Mouse (Mus musculus) heart, embryonic 15.5 days (tissue): Measurements from ENCODE around the gene Nrip1. TPM values are rescaled to one million over a fixed set of nuclear protein-coding genes. Genes with fewer than 3 reads are reported as not detected.

Source experiments
- ATAC-seq: fragments of 200-750 bp; cut with Nextera tagmentation; replicated peaks from 2 replicates; pipeline ENCODE4 v1.8.0; 2017; ENCODE audit warnings: low read depth, moderate TSS enrichment; ENCODE audit not compliant: insufficient number of reproducible peaks, insufficient read depth, low FRiP score
- H3K27ac ChIP-seq: fragments of 300-500 bp; sonication (generic); 2 replicates; pipeline ENCODE4 v1.5.1; 2015; ENCODE audit warnings: mild to moderate bottlenecking, inconsistent platforms
- H3K27me3 ChIP-seq: fragments of 300-500 bp; sonication (generic); 2 replicates; pipeline ENCODE4 v1.6.1; 2015; ENCODE audit warnings: inconsistent platforms
- H3K36me3 ChIP-seq: fragments of 300-500 bp; sonication (generic); 2 replicates; pipeline ENCODE4 v1.6.1; 2015; ENCODE audit warnings: mild to moderate bottlenecking, inconsistent platforms
- H3K4me1 ChIP-seq: fragments of 300-500 bp; sonication (generic); replicated peaks from 2 replicates; pipeline ENCODE4 v1.6.1; 2015; ENCODE audit warnings: inconsistent platforms
- H3K4me2 ChIP-seq: fragments of 300-500 bp; sonication (generic); 2 replicates; pipeline ENCODE4 v1.6.1; 2015; ENCODE audit warnings: inconsistent platforms, mild to moderate bottlenecking, moderate library complexity
- H3K4me3 ChIP-seq: fragments of 300-500 bp; sonication (generic); 2 replicates; pipeline ENCODE4 v1.5.1; 2015; ENCODE audit warnings: mild to moderate bottlenecking, inconsistent platforms
- H3K9ac ChIP-seq: fragments of 300-500 bp; sonication (generic); 2 replicates; pipeline ENCODE4 v1.6.1; 2015; ENCODE audit warnings: mild to moderate bottlenecking, inconsistent platforms
- H3K9me3 ChIP-seq: fragments of 300-500 bp; sonication (generic); replicated peaks from 2 replicates; pipeline ENCODE4 v1.6.1; 2016; ENCODE audit warnings: inconsistent platforms
- WGBS: fragments of 180-500 bp; shearing (Covaris S2); methylation state at CpG from one replicate; pipeline ENCODE4 v1.1.7; 2015; ENCODE audit warnings: mixed read lengths; 5-methylcytosine and 5-hydroxymethylcytosine counted together
- polyA plus RNA-seq: library from polyadenylated mRNA; unstranded; fragments of >200 nt; fragmentation: Nextera tagmentation; extraction: Ambion mirVana; gene quantifications from 2 replicates; pipeline ENCODE4 v1.2.1, GENCODE M21; 2015

Gene Nrip1
- polyA plus RNA-seq, 1 experiment from 2014 or later, result 19.1 TPM

DNA sequence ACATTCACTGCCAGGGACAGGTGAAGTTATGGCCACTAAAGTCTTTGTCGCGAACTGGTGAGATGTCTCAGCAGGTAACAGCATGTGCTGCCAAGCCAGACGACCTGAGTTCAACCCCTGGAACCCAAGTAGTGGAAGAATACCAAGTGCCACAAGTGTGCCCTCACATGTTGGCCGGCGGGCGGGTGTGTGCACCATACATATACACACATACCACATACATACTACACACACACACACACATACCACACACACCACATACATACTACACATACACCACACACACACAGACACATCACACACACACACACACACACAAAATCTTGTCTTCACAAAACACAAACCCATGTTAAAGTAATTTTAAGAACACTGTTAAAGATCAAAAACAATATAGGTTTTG, 13.2 kb downstream of the Nrip1 start:
- no peaks in the 10 kb centered on the region for H3K36me3 ChIP-seq
- H3K27me3 ChIP-seq, result no peaks in the 10 kb centered on the region
- no peaks in the 10 kb centered on the region for H3K9me3 ChIP-seq
- no peak overlapping the region for H3K27ac ChIP-seq
- WGBS, result 88% methylated on average over 6 of the region's 6 CpGs
- H3K4me2 ChIP-seq, result no peak overlapping the region
- H3K4me1 ChIP-seq, result peaks cover 3% of the 10 kb centered on the region
- H3K4me3 ChIP-seq, result no peak overlapping the region
- no peak overlapping the region for H3K9ac ChIP-seq
- ATAC-seq, result no peak

DNA sequence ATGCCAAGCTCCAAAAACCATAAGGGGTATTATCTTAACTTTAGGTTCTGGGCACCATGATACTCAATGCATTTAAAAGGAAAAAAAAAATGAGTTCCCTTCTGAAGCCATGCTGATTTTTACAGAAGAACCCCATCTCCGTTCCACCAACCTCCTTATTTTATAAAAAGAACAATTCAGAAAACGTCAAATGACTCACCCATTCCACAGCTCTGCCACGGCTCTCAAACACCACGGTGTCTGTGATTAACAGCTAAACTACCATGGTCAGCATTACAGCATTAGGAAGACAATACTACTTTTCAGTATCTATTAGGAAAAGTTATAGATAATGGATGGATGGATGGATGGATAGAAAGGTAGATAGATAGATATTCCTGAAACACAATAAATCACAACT, 14.9 kb downstream of the Nrip1 start:
- H3K4me1 ChIP-seq, result peaks cover 11% of the 10 kb centered on the region
- no peak overlapping the region for H3K27ac ChIP-seq
- no peak overlapping the region for H3K9ac ChIP-seq
- H3K27me3 ChIP-seq, result no peaks in the 10 kb centered on the region
- no peaks in the 10 kb centered on the region for H3K9me3 ChIP-seq
- ATAC-seq, result no peak
- WGBS, result 59% methylated on average over 4 of the region's 4 CpGs
- H3K4me2 ChIP-seq, result no peak overlapping the region
- H3K4me3 ChIP-seq, result no peak overlapping the region
- no peaks in the 10 kb centered on the region for H3K36me3 ChIP-seq

DNA sequence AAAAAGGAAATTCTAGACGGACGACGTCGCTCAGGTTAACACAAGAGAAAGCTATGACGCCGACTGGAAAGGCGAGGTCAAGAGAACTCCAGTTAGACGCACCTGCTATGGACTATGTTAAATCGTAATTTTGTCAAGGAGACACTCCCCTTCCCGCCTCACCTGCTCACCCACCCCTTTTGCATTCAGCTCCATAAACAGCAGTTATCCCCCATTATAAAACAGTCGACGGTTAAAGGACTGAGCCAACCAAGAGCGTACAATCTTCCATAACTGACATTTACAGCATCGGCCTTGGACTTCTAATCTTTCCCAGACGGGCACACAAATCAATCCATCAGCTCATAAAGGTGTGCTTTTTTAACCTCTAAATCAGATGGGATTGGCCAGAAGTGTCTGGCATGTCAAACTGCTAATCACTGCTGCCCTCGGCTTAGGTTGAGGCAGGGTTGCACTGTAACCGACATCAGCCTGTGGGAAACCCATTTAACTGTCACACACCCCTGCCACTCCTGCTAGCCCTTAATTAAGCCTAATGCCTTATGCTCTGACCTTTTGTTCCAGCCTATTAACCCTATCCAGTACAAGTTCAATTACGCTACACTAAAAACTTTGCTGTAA, 15.4 kb downstream of the Nrip1 start:
- ATAC-seq, result no peak
- Histone ChIP-seq H3K4me2 (no peak overlapping the region), H3K36me3 (no peaks in the 10 kb centered on the region), H3K27me3 (no peaks in the 10 kb centered on the region), H3K9me3 (no peaks in the 10 kb centered on the region), H3K9ac (no peak overlapping the region), H3K4me3 (no peak overlapping the region), H3K4me1 (peaks cover 11% of the 10 kb centered on the region), H3K27ac (no peak overlapping the region)
- 79% methylated on average over 18 of the region's 18 CpGs for WGBS

DNA sequence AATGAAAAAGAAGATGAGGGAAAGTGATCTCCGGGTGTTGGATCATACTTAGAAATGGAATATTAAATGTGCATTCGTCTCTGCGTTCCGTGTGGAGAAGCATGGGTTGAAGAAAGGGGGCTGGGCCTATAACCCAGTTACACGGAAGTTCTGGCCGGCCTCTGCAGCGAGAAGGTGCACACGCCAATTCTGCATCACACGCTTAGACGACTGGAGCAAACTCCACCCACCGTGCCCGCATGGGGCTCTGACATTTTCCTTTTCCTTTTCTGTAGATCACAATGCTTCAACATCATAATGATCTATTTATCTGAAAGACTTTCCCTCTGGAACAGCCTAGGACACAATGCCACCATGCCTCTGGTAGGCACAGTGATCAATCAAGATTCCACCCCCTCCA, 16.5 kb downstream of the Nrip1 start:
- Histone ChIP-seq H3K4me2 (no peak overlapping the region), H3K4me1 (peaks cover 11% of the 10 kb centered on the region), H3K9me3 (no peaks in the 10 kb centered on the region), H3K27me3 (no peaks in the 10 kb centered on the region), H3K27ac (no peak overlapping the region), H3K36me3 (peaks cover 2% of the 10 kb centered on the region; the same call in 1 of the 2 replicates), H3K9ac (no peak overlapping the region), H3K4me3 (no peak overlapping the region)
- ATAC-seq, result no peak
- 93% methylated on average over 12 of the region's 12 CpGs for WGBS

DNA sequence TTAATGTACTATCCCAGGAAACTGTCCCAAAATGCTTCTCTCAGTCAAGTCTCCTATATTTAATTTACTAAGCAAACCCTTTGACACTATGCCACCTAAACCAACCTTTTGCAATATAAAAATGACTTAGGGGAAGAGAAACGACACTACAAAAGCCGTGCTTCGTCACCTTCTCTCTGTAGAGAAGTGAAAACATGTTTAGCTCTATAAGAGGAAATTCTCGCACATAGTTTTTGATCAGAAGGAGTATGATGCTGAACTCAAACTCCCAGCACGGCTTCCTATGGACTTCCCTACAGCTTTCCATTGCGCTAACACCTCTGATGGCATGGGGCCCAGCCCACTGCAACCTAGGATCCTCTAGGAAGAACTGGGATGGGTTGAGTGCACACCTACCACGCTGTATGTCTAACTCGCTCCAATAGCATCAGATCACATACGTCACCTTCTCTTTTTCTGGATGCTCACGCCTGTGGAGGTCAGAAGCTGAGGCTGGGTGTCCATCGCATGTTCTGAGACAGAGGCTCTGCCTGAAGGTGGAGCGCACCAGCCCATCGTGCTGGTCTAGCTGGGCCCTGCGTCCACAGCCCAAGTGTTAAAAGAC, 17.6 kb downstream of the Nrip1 start:
- Histone ChIP-seq H3K9ac (no peak overlapping the region), H3K4me1 (peaks cover 11% of the 10 kb centered on the region), H3K27me3 (no peaks in the 10 kb centered on the region), H3K36me3 (peaks cover 8% of the 10 kb centered on the region), H3K27ac (no peak overlapping the region), H3K4me3 (no peak overlapping the region), H3K9me3 (no peaks in the 10 kb centered on the region), H3K4me2 (no peak overlapping the region)
- ATAC-seq, result no peak
- WGBS, result 88% methylated on average over 14 of the region's 14 CpGs

DNA sequence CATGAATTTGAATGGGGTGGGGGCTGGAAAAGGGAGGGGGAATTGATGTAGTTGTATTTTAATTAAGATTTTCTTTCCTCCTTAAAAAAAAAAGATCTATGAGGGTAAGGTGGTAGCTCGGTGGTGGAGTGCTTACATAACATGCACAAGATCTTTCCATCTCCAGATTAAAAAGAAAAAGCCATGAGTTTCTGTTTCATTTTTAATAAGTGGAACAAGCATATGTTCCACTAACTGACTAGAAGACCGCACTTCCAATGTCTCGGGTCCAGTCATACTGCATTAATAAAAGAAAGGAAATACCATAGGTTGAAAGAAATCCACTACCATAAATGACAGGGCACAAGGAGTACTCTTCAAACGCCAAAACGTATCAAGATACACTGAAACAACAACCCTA, 18.4 kb downstream of the Nrip1 start:
- Histone ChIP-seq H3K4me2 (no peak overlapping the region), H3K9ac (no peak overlapping the region), H3K4me3 (no peak overlapping the region), H3K27me3 (no peaks in the 10 kb centered on the region), H3K9me3 (no peaks in the 10 kb centered on the region), H3K36me3 (peaks cover 8% of the 10 kb centered on the region), H3K27ac (no peak overlapping the region), H3K4me1 (peaks cover 11% of the 10 kb centered on the region)
- no peak for ATAC-seq
- 76% methylated on average over 5 of the region's 5 CpGs for WGBS

DNA sequence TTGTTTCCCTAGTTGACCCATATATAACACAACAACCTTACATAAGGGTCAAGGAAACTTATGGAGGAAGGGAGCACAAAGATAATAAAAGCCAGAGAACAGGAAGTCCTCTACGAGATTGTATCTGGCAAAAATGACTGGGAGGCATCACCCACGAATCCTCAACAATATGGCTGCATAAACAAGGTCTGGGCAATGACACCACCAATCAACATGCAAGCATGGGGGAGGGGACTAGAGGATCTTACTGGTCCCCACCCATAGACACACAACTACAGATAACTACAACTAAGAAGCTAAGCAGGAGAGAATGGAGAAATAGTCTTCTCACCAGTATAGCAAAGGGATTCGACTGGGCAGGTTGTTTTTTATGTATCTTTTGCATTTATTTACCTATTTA, 18.8 kb downstream of the Nrip1 start:
- 54% methylated on average over 3 of the region's 3 CpGs for WGBS
- Histone ChIP-seq H3K9me3 (no peaks in the 10 kb centered on the region), H3K27ac (no peak overlapping the region), H3K4me1 (peaks cover 11% of the 10 kb centered on the region), H3K27me3 (no peaks in the 10 kb centered on the region), H3K4me3 (no peak overlapping the region), H3K9ac (no peak overlapping the region), H3K4me2 (no peak overlapping the region), H3K36me3 (peaks cover 8% of the 10 kb centered on the region)
- ATAC-seq, result no peak

DNA sequence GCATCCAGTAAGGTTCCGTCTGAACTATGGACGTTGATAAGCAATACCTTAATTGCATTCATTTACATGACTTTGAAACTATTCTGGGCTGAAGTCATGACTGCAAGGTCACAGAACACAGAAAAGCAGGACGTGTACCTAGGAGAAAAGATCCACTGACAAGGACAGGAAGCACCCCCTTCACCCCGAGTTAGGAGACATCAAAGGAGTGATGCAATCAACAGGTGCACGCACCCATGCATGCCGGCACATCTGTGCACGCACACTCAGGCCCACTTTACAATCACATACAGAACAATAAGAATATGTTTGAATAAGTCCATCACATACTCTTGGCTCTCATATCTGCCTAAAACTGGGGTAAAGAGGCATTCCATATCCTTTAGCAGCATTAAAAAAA, 19.3 kb downstream of the Nrip1 start:
- Histone ChIP-seq H3K4me1 (peaks cover 11% of the 10 kb centered on the region), H3K36me3 (peaks cover 8% of the 10 kb centered on the region), H3K4me3 (no peak overlapping the region), H3K4me2 (no peak overlapping the region), H3K9me3 (no peaks in the 10 kb centered on the region), H3K27me3 (no peaks in the 10 kb centered on the region), H3K9ac (no peak overlapping the region), H3K27ac (no peak overlapping the region)
- WGBS, result 56% methylated on average over 7 of the region's 7 CpGs
- no peak for ATAC-seq

DNA sequence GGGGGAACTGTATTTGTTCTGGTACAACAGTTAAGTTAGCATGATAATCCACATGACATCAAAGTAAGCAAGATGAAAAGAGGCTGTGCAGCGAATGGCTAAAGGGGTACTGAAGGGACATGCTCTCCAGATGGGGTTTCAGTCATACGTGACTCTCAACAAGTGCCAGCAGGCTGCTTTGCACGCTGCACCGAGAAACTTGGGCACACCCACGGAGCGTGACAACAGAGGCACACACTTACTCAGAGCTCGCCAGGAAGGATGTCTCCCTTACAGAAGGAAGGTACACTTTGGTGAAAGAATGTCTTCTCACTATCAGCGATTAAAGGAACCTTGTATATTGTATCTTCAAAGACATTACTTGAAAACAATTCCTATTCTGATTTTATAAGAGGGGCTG, 22.7 kb downstream of the Nrip1 start:
- Histone ChIP-seq H3K36me3 (peaks cover 8% of the 10 kb centered on the region), H3K4me2 (no peak overlapping the region), H3K27ac (no peak overlapping the region), H3K27me3 (no peaks in the 10 kb centered on the region), H3K4me3 (no peak overlapping the region), H3K9me3 (no peaks in the 10 kb centered on the region), H3K4me1 (peaks cover 8% of the 10 kb centered on the region), H3K9ac (no peak overlapping the region)
- 87% methylated on average over 8 of the region's 8 CpGs for WGBS
- no peak for ATAC-seq

DNA sequence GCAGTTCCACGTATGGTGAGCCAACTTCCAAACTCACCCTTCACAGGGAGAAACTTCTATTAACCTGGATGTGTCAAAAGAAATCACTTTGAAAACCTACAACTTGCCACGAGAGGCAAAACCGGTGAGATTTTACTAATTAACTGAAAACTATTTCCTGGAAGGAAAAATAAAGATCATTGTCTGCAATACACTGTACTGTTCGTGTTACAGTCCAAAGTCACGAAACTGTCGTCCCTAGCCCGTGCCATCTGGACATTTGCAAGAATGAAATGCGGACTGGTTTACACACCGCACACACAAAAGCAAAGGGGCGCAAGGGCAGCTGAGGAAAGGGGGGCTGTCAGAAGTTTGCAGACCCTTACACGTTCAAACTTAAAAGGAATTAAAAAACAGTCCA, 24.6 kb downstream of the Nrip1 start:
- H3K27me3 ChIP-seq, result no peaks in the 10 kb centered on the region
- H3K4me1 ChIP-seq, result no peaks in the 10 kb centered on the region; the same call in 1 of the 2 replicates
- WGBS, result 87% methylated on average over 11 of the region's 11 CpGs
- no peaks in the 10 kb centered on the region for H3K9me3 ChIP-seq
- H3K4me3 ChIP-seq, result no peak overlapping the region
- H3K27ac ChIP-seq, result no peak overlapping the region
- H3K36me3 ChIP-seq, result peaks cover 9% of the 10 kb centered on the region
- H3K4me2 ChIP-seq, result no peak overlapping the region
- ATAC-seq, result no peak
- no peak overlapping the region for H3K9ac ChIP-seq

DNA sequence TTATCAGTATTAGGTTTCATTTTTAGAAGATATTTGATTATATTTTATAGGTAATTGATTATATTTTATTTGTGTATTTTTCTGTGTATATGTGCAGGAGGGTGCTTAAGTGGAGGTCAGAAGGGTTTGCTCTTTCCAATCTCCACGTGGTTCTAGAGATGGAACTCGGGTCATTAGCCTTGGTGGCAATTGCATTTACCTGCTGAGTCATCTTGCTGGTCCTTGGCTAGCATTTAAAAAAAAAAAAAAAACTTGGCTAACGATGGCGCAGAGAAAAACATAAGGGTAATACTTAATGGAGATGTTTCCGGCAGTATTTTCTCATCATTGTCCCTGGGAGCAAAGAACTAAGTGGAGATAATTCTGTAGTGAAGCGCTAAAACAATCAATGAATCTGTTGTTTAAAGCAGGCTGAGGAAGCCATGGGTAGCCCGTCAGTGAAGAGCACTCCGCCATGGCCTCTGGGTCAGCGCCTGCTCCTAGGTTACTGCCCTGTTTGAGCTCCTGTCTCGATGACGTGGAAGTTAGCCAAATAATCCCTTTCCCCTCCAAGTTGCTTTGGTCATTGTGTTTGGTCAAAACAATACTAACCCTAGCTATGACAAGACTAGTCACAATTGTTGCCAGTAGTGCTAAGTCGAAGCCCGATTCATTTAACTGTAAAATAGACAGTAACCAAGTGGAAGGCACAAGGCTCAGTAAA, 25.8 kb downstream of the Nrip1 start:
- H3K36me3 ChIP-seq, result peaks cover 15% of the 10 kb centered on the region
- H3K9me3 ChIP-seq, result 0 out of 2 replicates have a peak, but pooled peaks cover 2% of the 10 kb centered on the region
- H3K4me1 ChIP-seq, result peaks cover under 1% of the 10 kb centered on the region
- H3K27ac ChIP-seq, result no peak overlapping the region
- 90% methylated on average over 13 of the region's 13 CpGs for WGBS
- H3K27me3 ChIP-seq, result no peaks in the 10 kb centered on the region
- H3K4me2 ChIP-seq, result no peak overlapping the region
- no peak for ATAC-seq
- H3K4me3 ChIP-seq, result no peak overlapping the region
- H3K9ac ChIP-seq, result no peak overlapping the region
